ENCODE assay signal across 8 mouse cellular contexts in the genomic region with DNA sequence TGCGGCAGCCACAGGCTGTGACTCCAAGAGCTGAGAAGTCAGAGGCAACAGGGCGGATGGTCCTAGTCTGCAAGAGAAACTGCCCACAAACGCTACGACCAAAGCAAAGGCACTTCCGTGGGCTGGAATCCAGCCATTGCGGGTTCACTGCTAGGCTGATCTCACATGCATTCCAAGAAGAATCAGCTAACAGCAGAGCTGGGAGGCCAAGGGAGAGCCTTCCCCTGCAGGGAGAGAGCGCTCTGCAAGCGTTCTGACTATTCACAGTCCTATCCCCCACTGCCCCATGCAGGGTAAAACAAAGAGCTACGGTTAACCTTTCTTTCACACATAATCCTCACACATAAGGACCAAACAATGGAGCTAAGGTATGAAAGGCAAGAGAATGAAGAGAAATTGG. TPM values are rescaled to one million over a fixed set of nuclear protein-coding genes. Genes with fewer than 3 reads are reported as not detected.
A peak's percentile ranks its signal among the peaks of the same experiment; 100 is the strongest.
DNase-seq lines count a peak whose midpoint lies in the region; TF ChIP-seq lines count a peak whose summit lies in the region.

No protein-coding gene starts in this region.

- intact Hi-C loops in gastrocnemius, adult 2 months (cut with DNase I) = no loop called here
- intact Hi-C loops in left cerebral cortex, postnatal 14 days (cut with DNase I) = no loop called here

- no peak for TF ChIP-seq CTCF in gastrocnemius, adult 2 months (IDR thresholded peaks at IDR 0.05)

- no peak for DNase-seq in gastrocnemius, adult 2 months
- no peak for DNase-seq in gastrocnemius, adult 8-10 months (ENCODE audit: low spot score in 2 of 2)
- peak; percentile 58 for DNase-seq in embryo, embryonic 10 days (ENCODE audit: low spot score)
- DNase-seq in heart, postnatal 4 days = peak; percentile 30
- peak; percentile 51 to 72 for DNase-seq in lung, postnatal 4 days
- no peak for DNase-seq in left cerebral cortex, postnatal 14 days (ENCODE audit: low spot score in 2 of 2)
- DNase-seq in cerebellum, postnatal 4 days (ENCODE audit: low spot score in 2 of 2) = no peak
- DNase-seq in T-cell, adult 2 months (ENCODE audit: low spot score) = no peak

- H3K27ac ChIP-seq in gastrocnemius, adult 2 months = 0 out of 2 replicates have a peak overlapping the region, but pooled peaks have one; percentile 28

- H3K4me3 ChIP-seq in gastrocnemius, adult 2 months = no peak overlapping the region

RNA-seq across cellular contexts. Expression of gene Crtc3, which starts 56.6 kb away (rescaled TPM):
- total RNA-seq in gastrocnemius, adult 2 months (2021) = 10 to 100 TPM; 12.0 to 13.1 TPM
- 10 to 100 TPM in 3 of 4 experiments, 1 to 10 TPM in 1; 8.9 to 11.6 (median 11.4) TPM for total RNA-seq in gastrocnemius, adult 8-10 months (2022)
- total RNA-seq in heart, postnatal 4 days (2021) = 10 to 100 TPM; 19.5 to 20.3 TPM
- total RNA-seq in left cerebral cortex, postnatal 14 days (2021) = 10 to 100 TPM; 12.5 to 13.4 TPM

Comparison
In these comparisons a context has a peak if more than half of its experiments do, and no peak if none do; other contexts are left out.
1. DNase-seq: peak in embryo, embryonic 10 days (single experiment), heart, postnatal 4 days (single experiment) and lung, postnatal 4 days (2 of 2); none in gastrocnemius, adult 2 months (single experiment), gastrocnemius, adult 8-10 months (0 of 2), left cerebral cortex, postnatal 14 days (0 of 2), cerebellum, postnatal 4 days (0 of 2) and T-cell, adult 2 months (single experiment).